ENCODE assay signal across 8 mouse cellular contexts in the genomic region with DNA sequence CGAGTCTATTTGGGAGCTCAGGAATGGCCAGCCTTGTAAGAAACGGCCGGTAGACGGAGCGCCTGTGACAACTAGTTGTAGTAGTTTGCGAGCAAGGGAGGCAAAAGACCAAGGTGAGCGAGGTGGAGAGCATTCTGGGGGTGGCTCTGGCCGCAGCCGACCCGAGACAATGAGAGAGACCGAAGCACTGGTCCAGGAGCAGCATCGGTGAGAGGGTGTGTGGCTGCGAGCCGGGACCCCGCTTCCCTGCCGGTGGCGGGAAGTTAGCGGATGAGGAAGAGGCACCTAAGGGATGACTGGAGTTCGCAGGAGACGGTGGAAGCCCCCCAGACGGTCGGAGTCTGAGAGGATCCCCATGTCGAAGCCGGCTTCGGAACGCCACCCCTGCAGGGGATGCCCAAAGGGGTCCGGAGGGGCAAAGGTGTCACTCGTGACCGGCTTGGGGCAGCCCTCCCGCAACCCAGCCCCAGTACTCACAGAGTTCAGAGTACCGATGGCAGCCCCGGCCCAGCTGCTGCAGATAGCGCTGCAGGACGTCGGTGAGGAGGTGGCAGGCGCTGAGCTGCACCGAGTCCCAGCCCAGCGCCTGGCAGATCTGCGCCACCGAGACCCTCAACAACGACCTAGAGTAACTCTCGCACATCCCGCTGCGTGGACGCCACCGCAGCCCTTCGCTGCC. TPM values are rescaled to one million over a fixed set of nuclear protein-coding genes. Genes with fewer than 3 reads are reported as not detected.
A peak's percentile ranks its signal among the peaks of the same experiment; 100 is the strongest.
DNase-seq lines count a peak whose midpoint lies in the region; ATAC-seq and TF ChIP-seq lines count a peak whose summit lies in the region.

No protein-coding gene starts in this region.

- no peaks in the 10 kb centered on the region for H3K9me3 ChIP-seq in forebrain, embryonic 15.5 days
- no peaks in the 10 kb centered on the region for H3K9me3 ChIP-seq in intestine, embryonic 14.5 days (ENCODE audit: control insufficient read depth, low read length)
- no peaks in the 10 kb centered on the region for H3K9me3 ChIP-seq in liver, embryonic 16.5 days (replicated peaks; ENCODE audit: control insufficient read depth, low read length)
- H3K9me3 ChIP-seq in neural tube, embryonic 12.5 days: no peaks in the 10 kb centered on the region

- peak; percentile 82 for ATAC-seq in forebrain, embryonic 15.5 days (replicated peaks)
- ATAC-seq in intestine, embryonic 14.5 days (replicated peaks; ENCODE audit: low FRiP score, low TSS enrichment, low read depth): peak; percentile 67
- ATAC-seq in liver, embryonic 16.5 days (ENCODE audit: low read depth): peak; percentile 22; the same call in 1 of the 2 replicates
- peak; percentile 78 for ATAC-seq in neural tube, embryonic 12.5 days (ENCODE audit: low FRiP score, low read depth)

- H3K27me3 ChIP-seq in forebrain, embryonic 15.5 days: no peaks in the 10 kb centered on the region
- no peaks in the 10 kb centered on the region for H3K27me3 ChIP-seq in intestine, embryonic 14.5 days (replicated peaks; ENCODE audit: control insufficient read depth, insufficient read depth, low read length)
- no peaks in the 10 kb centered on the region for H3K27me3 ChIP-seq in liver, embryonic 16.5 days (ENCODE audit: control insufficient read depth, insufficient read depth, low read depth, low read length)
- H3K27me3 ChIP-seq in neural tube, embryonic 12.5 days (replicated peaks): no peaks in the 10 kb centered on the region

- peak overlapping the region; percentile 73 for H3K4me3 ChIP-seq in forebrain, embryonic 15.5 days
- peak overlapping the region; percentile 91 for H3K4me3 ChIP-seq in intestine, embryonic 14.5 days (ENCODE audit: low read depth, low read length)
- H3K4me3 ChIP-seq in liver, embryonic 16.5 days (ENCODE audit: low read depth, low read length): peak overlapping the region; percentile 82
- H3K4me3 ChIP-seq in neural tube, embryonic 12.5 days: peak overlapping the region; percentile 94

- H3K9ac ChIP-seq in forebrain, embryonic 15.5 days (replicated peaks): peak overlapping the region; percentile 70
- peak overlapping the region; percentile 71 for H3K9ac ChIP-seq in intestine, embryonic 14.5 days (ENCODE audit: low read length)
- peak overlapping the region; percentile 80 for H3K9ac ChIP-seq in liver, embryonic 16.5 days (ENCODE audit: low read depth, low read length)
- H3K9ac ChIP-seq in neural tube, embryonic 12.5 days: peak overlapping the region; percentile 82

- H3K27ac ChIP-seq in forebrain, embryonic 15.5 days (replicated peaks): peak overlapping the region; percentile 64
- H3K27ac ChIP-seq in intestine, embryonic 14.5 days (ENCODE audit: low read depth): peak overlapping the region; percentile 51; the same call in 1 of the 2 replicates
- 0 out of 2 replicates have a peak overlapping the region, but pooled peaks have one; percentile 12 for H3K27ac ChIP-seq in liver, embryonic 16.5 days (ENCODE audit: low read length)
- peak overlapping the region; percentile 21; the same call in 1 of the 2 replicates for H3K27ac ChIP-seq in neural tube, embryonic 12.5 days

- TF ChIP-seq CTCF in brain, embryonic 14.5 days (IDR thresholded peaks at IDR 0.05; ENCODE audit: borderline replicate concordance, extremely low read depth, insufficient read depth, insufficient read length): 0 out of 2 replicates have a peak, but pooled peaks have one; percentile 5

- peak; percentile 32 for DNase-seq in urinary bladder, adult 2 months (ENCODE audit: low spot score)
- DNase-seq in urinary bladder, postnatal 10 days (ENCODE audit: low spot score): no peak
- DNase-seq in brain, embryonic 14.5 days (ENCODE audit: low read depth): peak; percentile 63
- DNase-seq in intestine, embryonic 14.5 days (ENCODE audit: low spot score): peak; percentile 79
- DNase-seq in urinary bladder, postnatal 25 days (ENCODE audit: low spot score): peak; percentile 12

- H3K4me2 ChIP-seq in forebrain, embryonic 15.5 days (replicated peaks): peak overlapping the region; percentile 73
- peak overlapping the region; percentile 70 for H3K4me2 ChIP-seq in intestine, embryonic 14.5 days (ENCODE audit: low read length)
- peak overlapping the region; percentile 86 for H3K4me2 ChIP-seq in liver, embryonic 16.5 days (ENCODE audit: low read depth, low read length)
- peak overlapping the region; percentile 97 for H3K4me2 ChIP-seq in neural tube, embryonic 12.5 days (replicated peaks)

- H3K4me1 ChIP-seq in forebrain, embryonic 15.5 days: peaks cover 25% of the 10 kb centered on the region
- peaks cover 5% of the 10 kb centered on the region; the same call in 1 of the 2 replicates for H3K4me1 ChIP-seq in intestine, embryonic 14.5 days (replicated peaks; ENCODE audit: control insufficient read depth, insufficient read depth, low read length)
- peaks cover 13% of the 10 kb centered on the region for H3K4me1 ChIP-seq in liver, embryonic 16.5 days (ENCODE audit: control insufficient read depth, low read depth, low read length)
- H3K4me1 ChIP-seq in neural tube, embryonic 12.5 days: peaks cover 14% of the 10 kb centered on the region

- no peaks in the 10 kb centered on the region for H3K36me3 ChIP-seq in forebrain, embryonic 15.5 days
- no peaks in the 10 kb centered on the region for H3K36me3 ChIP-seq in intestine, embryonic 14.5 days (ENCODE audit: control insufficient read depth, insufficient read depth, low read length)
- H3K36me3 ChIP-seq in liver, embryonic 16.5 days (ENCODE audit: control insufficient read depth, insufficient read depth): no peaks in the 10 kb centered on the region
- no peaks in the 10 kb centered on the region for H3K36me3 ChIP-seq in neural tube, embryonic 12.5 days

- WGBS in forebrain, embryonic 15.5 days: 0% methylated on average over 47 of the region's 47 CpGs
- WGBS in intestine, embryonic 14.5 days: under 1% methylated on average over 47 of the region's 47 CpGs
- under 1% methylated on average over 47 of the region's 47 CpGs for WGBS in liver, embryonic 16.5 days (ENCODE audit: insufficient replicate concordance)
- WGBS in neural tube, embryonic 12.5 days: 0% methylated on average over 47 of the region's 47 CpGs

- no peak for TF ChIP-seq POLR2A in brain, embryonic 14.5 days (IDR thresholded peaks at IDR 0.05; ENCODE audit: borderline replicate concordance, extremely low read depth, insufficient read depth, insufficient read length, poor library complexity, severe bottlenecking)

RNA-seq across cellular contexts. Expression of a gene that starts 0.5 kb away (rescaled TPM):
- 13.2 and 13.8 TPM in 2 replicates for polyA plus RNA-seq in urinary bladder, adult 2 months (2012; rRNA removed)
- polyA plus RNA-seq in brain, embryonic 14.5 days (2012; rRNA removed): 8.0 and 12.3 TPM in 2 replicates
- 14.9 and 15.8 TPM in 2 replicates for polyA plus RNA-seq in forebrain, embryonic 15.5 days (2015; fragmentation: Nextera tagmentation; extraction: Ambion mirVana)
- 13.3 and 15.9 TPM in 2 replicates for polyA plus RNA-seq in intestine, embryonic 14.5 days (2014; fragmentation: Nextera tagmentation; extraction: Ambion mirVana)
- 5.7 and 6.1 TPM in 2 replicates for polyA plus RNA-seq in liver, embryonic 16.5 days (2015; fragmentation: Nextera tagmentation; extraction: Ambion mirVana)
- 16.0 TPM in 2 replicates for polyA plus RNA-seq in neural tube, embryonic 12.5 days (2016; fragmentation: Nextera tagmentation; extraction: Ambion mirVana)

RNA-seq across cellular contexts. Expression of a gene that starts 32.4 kb away (rescaled TPM):
- 350 and 383 TPM in 2 replicates for polyA plus RNA-seq in urinary bladder, adult 2 months (2012; rRNA removed)
- polyA plus RNA-seq in brain, embryonic 14.5 days (2012; rRNA removed): 334 and 357 TPM in 2 replicates
- 519 and 533 TPM in 2 replicates for polyA plus RNA-seq in forebrain, embryonic 15.5 days (2015; fragmentation: Nextera tagmentation; extraction: Ambion mirVana)
- 727 and 729 TPM in 2 replicates for polyA plus RNA-seq in intestine, embryonic 14.5 days (2014; fragmentation: Nextera tagmentation; extraction: Ambion mirVana)
- polyA plus RNA-seq in liver, embryonic 16.5 days (2015; fragmentation: Nextera tagmentation; extraction: Ambion mirVana): 297 and 315 TPM in 2 replicates
- polyA plus RNA-seq in neural tube, embryonic 12.5 days (2016; fragmentation: Nextera tagmentation; extraction: Ambion mirVana): 474 and 482 TPM in 2 replicates

RNA-seq across cellular contexts. Expression of a gene that starts 32.5 kb away (rescaled TPM):
- polyA plus RNA-seq in urinary bladder, adult 2 months (2012; rRNA removed): 16.3 and 18.8 TPM in 2 replicates
- 15.9 and 17.8 TPM in 2 replicates for polyA plus RNA-seq in brain, embryonic 14.5 days (2012; rRNA removed)
- 39.3 and 40.7 TPM in 2 replicates for polyA plus RNA-seq in forebrain, embryonic 15.5 days (2015; fragmentation: Nextera tagmentation; extraction: Ambion mirVana)
- 26.8 and 29.5 TPM in 2 replicates for polyA plus RNA-seq in intestine, embryonic 14.5 days (2014; fragmentation: Nextera tagmentation; extraction: Ambion mirVana)
- polyA plus RNA-seq in liver, embryonic 16.5 days (2015; fragmentation: Nextera tagmentation; extraction: Ambion mirVana): 13.5 and 13.8 TPM in 2 replicates
- polyA plus RNA-seq in neural tube, embryonic 12.5 days (2016; fragmentation: Nextera tagmentation; extraction: Ambion mirVana): 37.9 and 40.6 TPM in 2 replicates

Comparison
In these comparisons a context has a peak if more than half of its experiments do, and no peak if none do; other contexts are left out.
1. ATAC-seq: peak in every context shown above with its lines; median percentile 82 in forebrain, embryonic 15.5 days; 78 in neural tube, embryonic 12.5 days; 67 in intestine, embryonic 14.5 days; 22 in liver, embryonic 16.5 days.
2. H3K27ac ChIP-seq: peak in every context shown above with its lines; median percentile 64 in forebrain, embryonic 15.5 days; 51 in intestine, embryonic 14.5 days; 21 in neural tube, embryonic 12.5 days; 12 in liver, embryonic 16.5 days.